Mouse (Mus musculus) ES-E14 (cell line): Measurements from ENCODE around the gene Gabarapl1. TPM values are rescaled to one million over a fixed set of nuclear protein-coding genes. Genes with fewer than 3 reads are reported as not detected.

Experiments
- DNase-seq: peaks from one replicate; pipeline ENCODE4 v3.0.0-alpha.2; 2013; ENCODE audit warnings: low read depth, low spot score
- H3K27ac ChIP-seq: 2 replicates; pipeline ENCODE4 v1.5.1; 2012; ENCODE audit warnings: low read depth, mild to moderate bottlenecking, low read length, moderate library complexity, mixed read lengths; ENCODE audit not compliant: poor library complexity, insufficient read depth, severe bottlenecking
- H3K36me3 ChIP-seq: 2 replicates; pipeline ENCODE4 v1.6.1; 2012; ENCODE audit warnings: mild to moderate bottlenecking, low read length, moderate library complexity, mixed read lengths; ENCODE audit not compliant: control insufficient read depth, poor library complexity, insufficient read depth, severe bottlenecking
- H3K4me1 ChIP-seq, 2 experiments: fragments of 150-350 bp in 1 of 2; sonication (generic) in 1 of 2; 2 replicates each; pipeline ENCODE4 v1.6.1; 2012; ENCODE audit warnings: low read length in 2 of 2, mild to moderate bottlenecking in 1 of 2, mixed read lengths in 1 of 2; ENCODE audit not compliant: control insufficient read depth in 2 of 2, insufficient read depth in 2 of 2, poor library complexity in 1 of 2
- H3K4me3 ChIP-seq, 2 experiments: fragments of 150-350 bp in 1 of 2; sonication (generic) in 1 of 2; 2 replicates each; pipeline ENCODE4 v1.5.1; 2012; ENCODE audit warnings: low read length in 2 of 2, low read depth in 1 of 2, mild to moderate bottlenecking in 1 of 2, mixed read lengths in 1 of 2; ENCODE audit not compliant: insufficient read depth in 1 of 2, poor library complexity in 1 of 2, severe bottlenecking in 1 of 2
- H3K9ac ChIP-seq: 2 replicates; pipeline ENCODE4 v1.6.1; 2012; ENCODE audit warnings: low read depth, mild to moderate bottlenecking, low read length, mixed read lengths; ENCODE audit not compliant: poor library complexity, insufficient read depth, severe bottlenecking
- H3K9me3 ChIP-seq: fragments of 150-350 bp; sonication (generic); 2 replicates; pipeline ENCODE4 v1.6.1; 2012; ENCODE audit warnings: low read depth, mild to moderate bottlenecking, low read length; ENCODE audit not compliant: control insufficient read depth, insufficient read depth
- CHD2 ChIP-seq: IDR thresholded peaks from 2 replicates; pipeline ENCODE4 v1.6.1; 2014; ENCODE audit warnings: mild to moderate bottlenecking, low read depth, low read length, inconsistent platforms
- HCFC1 ChIP-seq: IDR thresholded peaks from 2 replicates; pipeline ENCODE4 v1.6.1; 2012; ENCODE audit warnings: low read length, inconsistent platforms, borderline replicate concordance; ENCODE audit not compliant: insufficient read depth
- MAFK ChIP-seq: IDR thresholded peaks from 2 replicates; pipeline ENCODE4 v1.6.1; 2014; ENCODE audit warnings: mild to moderate bottlenecking, low read depth, low read length, inconsistent platforms; ENCODE audit not compliant: insufficient read depth
- ZC3H11A ChIP-seq: IDR thresholded peaks from 2 replicates; pipeline ENCODE4 v1.6.1; 2012; ENCODE audit warnings: low read depth, mild to moderate bottlenecking, inconsistent platforms, low read length, borderline replicate concordance
- ZNF384 ChIP-seq: IDR thresholded peaks from 2 replicates; pipeline ENCODE4 v1.6.1; 2012; ENCODE audit warnings: low read depth, low read length, inconsistent platforms
- in situ Hi-C, 2 experiments: fragments of 600-800 bp; cut with MboI; formaldehyde crosslinking; loops; one replicate each; pipeline ENCODE4 v1.15.1; 2025; ENCODE audit warnings: low sequenced_read_pairs in 2 of 2, inconsistent platforms in 1 of 2; ENCODE audit not compliant: unreplicated experiment in 2 of 2
- total RNA-seq: library from RNA; depleted of rRNA; stranded (reverse); fragments of 300-350 nt; gene quantifications from 2 replicates; pipeline ENCODE4 v1.2.3, GENCODE M21; 2012

Gabarapl1 gene
- total RNA-seq, 1 experiment, result 25.6 TPM

GRCm38 (mm10) chr6:129503471-129503870 is 29.5 kb upstream of the Gabarapl1 start:
- H3K9ac ChIP-seq, result no peak overlapping the region
- TF ChIP-seq ZNF384 (no peak), ZC3H11A (no peak), HCFC1 (no peak), CHD2 (no peak), MAFK (no peak)
- in situ Hi-C loops, result no loop called here
- H3K27ac ChIP-seq, result no peak overlapping the region
- DNase-seq, result no peak
- H3K36me3 ChIP-seq, result no peaks in the 10 kb centered on the region
- no peaks in the 10 kb centered on the region for H3K9me3 ChIP-seq
- H3K4me3 ChIP-seq, result no peak overlapping the region
- H3K4me1 ChIP-seq, result no peaks in the 10 kb centered on the region

DNA sequence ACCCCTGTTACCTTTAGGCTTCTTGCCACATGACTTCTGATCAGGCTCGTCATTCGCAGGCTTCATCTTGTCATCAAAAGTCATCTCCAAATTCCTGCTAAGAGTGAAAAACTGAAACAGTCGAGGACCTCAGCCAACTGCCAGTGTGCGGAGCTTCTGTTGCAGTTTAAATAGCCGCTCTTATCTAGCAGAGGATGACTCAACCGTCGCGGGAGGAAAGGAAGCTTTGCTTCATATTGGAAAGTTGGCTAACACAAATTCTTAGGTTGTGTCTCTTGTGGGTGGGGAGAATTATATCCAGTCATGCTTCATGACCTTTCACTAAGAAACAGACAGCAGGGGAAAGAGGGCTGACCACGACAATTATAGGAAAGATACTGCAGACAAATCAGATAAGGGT is 25.9 kb upstream of the Gabarapl1 start, which contains the start of gene Olr1:
Gene Olr1, minus strand, starts transcription at position 142 of the 400 bp plus-strand sequence.
- no peak for DNase-seq
- no peaks in the 10 kb centered on the region for H3K36me3 ChIP-seq
- in situ Hi-C loops, result no loop called here
- H3K4me3 ChIP-seq, result no peak within 1 kb of the TSS
- H3K9me3 ChIP-seq, result no peaks in the 10 kb centered on the region
- H3K4me1 ChIP-seq, result no peaks in the 10 kb centered on the region
- TF ChIP-seq ZNF384, result no peak
- no peak for TF ChIP-seq MAFK
- no peak for TF ChIP-seq HCFC1
- TF ChIP-seq CHD2, result no peak
- TF ChIP-seq ZC3H11A, result no peak
- H3K9ac ChIP-seq, result no peak within 1 kb of the TSS
- no peak within 1 kb of the TSS for H3K27ac ChIP-seq

DNA sequence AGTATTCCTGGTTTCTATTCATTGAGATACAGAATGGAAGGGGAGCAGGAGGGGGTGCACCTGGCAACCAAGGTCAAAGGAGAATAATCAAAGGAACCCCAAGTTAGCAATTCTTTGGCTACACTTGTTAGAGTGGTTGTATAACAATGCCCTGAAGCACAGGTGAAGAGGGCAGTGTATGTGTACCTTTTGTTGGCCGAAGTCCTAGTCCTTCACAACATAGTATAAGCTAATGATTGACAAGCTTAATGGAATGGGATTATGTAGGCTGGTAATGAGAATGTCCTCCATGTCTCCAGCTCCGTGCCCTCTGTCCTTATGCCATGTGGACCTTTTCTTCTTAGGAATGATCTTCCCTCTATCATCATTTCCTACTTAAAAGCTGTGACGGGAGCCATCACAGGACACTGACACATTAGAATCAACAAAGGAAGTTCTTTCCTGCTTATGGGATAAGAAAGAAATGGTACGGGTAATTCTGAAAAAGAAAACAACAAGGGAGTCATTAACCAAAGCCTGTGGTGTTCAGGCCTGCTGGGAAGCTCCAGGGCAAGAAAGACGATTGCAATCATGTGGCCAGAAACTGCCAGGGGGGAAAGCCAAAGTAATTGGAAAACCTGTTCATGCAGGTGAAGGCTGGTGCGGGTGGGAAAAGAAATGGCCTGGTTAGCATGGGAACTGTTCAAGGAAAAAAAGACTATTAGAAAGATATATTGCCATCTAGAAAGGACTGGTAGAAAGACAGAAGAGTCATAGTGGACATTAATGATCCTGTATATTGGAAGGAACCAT is 22.6 kb upstream of the Gabarapl1 start:
- in situ Hi-C loops, result no loop called here
- Histone ChIP-seq H3K9ac (no peak overlapping the region), H3K9me3 (no peaks in the 10 kb centered on the region), H3K27ac (no peak overlapping the region), H3K4me1 (no peaks in the 10 kb centered on the region), H3K36me3 (no peaks in the 10 kb centered on the region), H3K4me3 (no peak overlapping the region)
- DNase-seq, result no peak
- TF ChIP-seq ZNF384 (no peak), MAFK (no peak), ZC3H11A (no peak), CHD2 (no peak), HCFC1 (no peak)

DNA sequence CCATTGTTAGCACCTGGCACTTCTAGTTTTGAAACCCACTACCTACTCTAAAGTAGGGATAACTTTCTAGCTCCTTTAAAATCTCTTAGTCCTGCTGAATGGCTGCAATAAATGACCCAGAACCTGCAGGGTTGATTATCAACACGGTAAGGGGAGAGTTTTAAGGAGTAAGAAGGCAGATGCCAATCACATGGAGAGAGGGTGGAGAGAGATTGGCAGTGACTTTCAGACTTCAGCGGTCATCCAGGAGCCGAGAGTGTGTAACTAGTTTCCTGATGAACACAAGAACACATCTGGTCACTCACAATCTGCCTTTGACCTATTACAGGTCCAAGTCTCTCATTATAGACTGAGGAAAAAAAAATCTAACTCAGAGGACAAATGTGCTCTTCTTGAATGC is 20.6 kb upstream of the Gabarapl1 start, which contains the start of gene Tmem52b:
Gene Tmem52b, plus strand, starts transcription at position 189 of the 400 bp plus-strand sequence.
- no peak within 1 kb of the TSS for H3K9ac ChIP-seq
- no peak for DNase-seq
- H3K36me3 ChIP-seq, result no peaks in the 10 kb centered on the region
- H3K4me3 ChIP-seq, result no peak within 1 kb of the TSS
- no peak for TF ChIP-seq HCFC1
- no peak for TF ChIP-seq CHD2
- no peak for TF ChIP-seq MAFK
- no peak for TF ChIP-seq ZC3H11A
- TF ChIP-seq ZNF384, result no peak
- in situ Hi-C loops, result no loop called here
- H3K27ac ChIP-seq, result no peak within 1 kb of the TSS
- H3K9me3 ChIP-seq, result no peaks in the 10 kb centered on the region
- H3K4me1 ChIP-seq, result no peaks in the 10 kb centered on the region
